Mouse (Mus musculus) G1E (cell line): ENCODE measurements around the gene Gm14190. TPM values are rescaled to one million over a fixed set of nuclear protein-coding genes. Genes with fewer than 3 reads are reported as not detected.
A peak's percentile ranks its signal among the peaks of the same experiment; 100 is the strongest.
"Not testable (repeated sequence)": the region's sequence is repeated elsewhere in the genome, so short reads cannot be mapped to it uniquely, and the experiment has no call there.

Experiments
- ATAC-seq: 2 replicates; pipeline ENCODE4 v1.8.0; 2016; ENCODE audit warnings: mild to moderate bottlenecking; ENCODE audit not compliant: insufficient number of reproducible peaks, poor library complexity, low FRiP score, severe bottlenecking; ENCODE audit errors: extremely low read depth
- DNase-seq: peaks from one replicate; pipeline ENCODE4 v3.0.0; 2012; ENCODE audit warnings: low spot score
- H3K27me3 ChIP-seq: 2 replicates; pipeline ENCODE4 v1.6.1; 2012; ENCODE audit warnings: mild to moderate bottlenecking, low read length, inconsistent platforms; ENCODE audit not compliant: insufficient read depth
- H3K36me3 ChIP-seq: replicated peaks from 2 replicates; pipeline ENCODE3; 2012; ENCODE audit warnings: mild to moderate bottlenecking, inconsistent platforms
- H3K4me1 ChIP-seq: 2 replicates; pipeline ENCODE4 v1.6.1; 2012; ENCODE audit warnings: low read depth, low read length, inconsistent platforms, mixed read lengths; ENCODE audit not compliant: insufficient read depth
- H3K4me3 ChIP-seq: 2 replicates; pipeline ENCODE4 v1.5.1; 2012; ENCODE audit warnings: low read depth, mild to moderate bottlenecking, inconsistent platforms, low read length, moderate library complexity, mixed read lengths
- H3K9me3 ChIP-seq: replicated peaks from 2 replicates; pipeline ENCODE4 v1.6.1; 2012; ENCODE audit warnings: inconsistent platforms
- CTCF ChIP-seq: IDR thresholded peaks from 2 replicates; pipeline ENCODE4 v1.5.1; 2012; ENCODE audit warnings: low read depth, low read length, inconsistent platforms, mixed read lengths
- GATA1 ChIP-seq: IDR thresholded peaks from 2 replicates; pipeline ENCODE4 v1.6.1; 2012; ENCODE audit warnings: borderline replicate concordance, low read length, inconsistent platforms, mixed read lengths
- GATA2 ChIP-seq: IDR thresholded peaks from 2 replicates; pipeline ENCODE4 v1.6.1; 2012; ENCODE audit warnings: low read depth, low read length, inconsistent platforms, borderline replicate concordance
- POLR2AphosphoS5 ChIP-seq: IDR thresholded peaks from 2 replicates; pipeline ENCODE4 v1.6.1; 2012; ENCODE audit warnings: low read depth, low read length, inconsistent platforms; ENCODE audit not compliant: insufficient replicate concordance
- TAL1 ChIP-seq: conservative IDR thresholded peaks from 2 replicates; pipeline ENCODE4 v1.6.1; 2012; ENCODE audit warnings: low read depth, low read length, inconsistent platforms, mixed read lengths
- polyA plus RNA-seq: library from polyadenylated mRNA; stranded (reverse); fragments of >175 nt; gene quantifications from 2 replicates; pipeline ENCODE4 v1.2.3, GENCODE M21; 2012
- total RNA-seq, 2 experiments: library from RNA; stranded (forward) in 1 of 2; stranded (reverse) in 1 of 2; fragments of 200-1000 nt in 1 of 2; fragments of >200 nt in 1 of 2; fragmentation: Nextera tagmentation in 1 of 2; gene quantifications; 2 replicates each; pipeline ENCODE4 v1.2.3; 2014 to 2017

Gm14190 gene
- total and polyA plus RNA-seq, 3 experiments = not detected

DNA sequence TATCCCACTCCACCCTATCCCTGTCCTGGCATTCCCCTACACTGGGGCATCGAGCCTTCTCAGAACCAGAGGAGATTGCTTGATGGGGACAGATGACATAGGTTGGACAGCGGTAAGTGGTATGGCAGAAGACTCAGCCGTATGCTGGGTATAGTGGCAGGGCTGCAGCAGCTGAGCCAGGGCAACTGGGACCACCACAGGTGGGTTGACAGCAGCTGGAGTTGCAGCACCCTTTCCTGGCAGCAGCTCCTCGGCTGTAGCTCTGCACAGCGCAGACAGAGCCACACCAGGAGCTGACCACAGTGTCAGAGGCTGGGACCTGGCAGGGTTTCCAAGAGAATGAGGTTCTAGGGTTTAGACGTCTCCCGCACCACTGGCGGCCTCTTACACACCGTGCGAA is 27.7 kb downstream of the Gm14190 start:
- DNase-seq (no peak), ATAC-seq (no peak)
- Histone ChIP-seq H3K9me3 (peaks cover 30% of the 10 kb centered on the region), H3K4me3 (no peak overlapping the region), H3K27me3 (no peaks in the 10 kb centered on the region), H3K36me3 (no peaks in the 10 kb centered on the region), H3K4me1 (no peaks in the 10 kb centered on the region)
- TF ChIP-seq GATA2 = no peak

GRCm38 (mm10) chr11:99659256-99659655 is 31.3 kb downstream of the Gm14190 start:
- Histone ChIP-seq H3K36me3 (no peaks in the 10 kb centered on the region), H3K4me3 (no peak overlapping the region), H3K9me3 (peaks cover 28% of the 10 kb centered on the region), H3K4me1 (no peaks in the 10 kb centered on the region), H3K27me3 (no peaks in the 10 kb centered on the region)
- no peak for DNase-seq
- no peak for TF ChIP-seq TAL1
- no peak for TF ChIP-seq CTCF
- no peak for TF ChIP-seq GATA1
- TF ChIP-seq POLR2AphosphoS5 = no peak
- TF ChIP-seq GATA2 = no peak
- no peak for ATAC-seq

DNA sequence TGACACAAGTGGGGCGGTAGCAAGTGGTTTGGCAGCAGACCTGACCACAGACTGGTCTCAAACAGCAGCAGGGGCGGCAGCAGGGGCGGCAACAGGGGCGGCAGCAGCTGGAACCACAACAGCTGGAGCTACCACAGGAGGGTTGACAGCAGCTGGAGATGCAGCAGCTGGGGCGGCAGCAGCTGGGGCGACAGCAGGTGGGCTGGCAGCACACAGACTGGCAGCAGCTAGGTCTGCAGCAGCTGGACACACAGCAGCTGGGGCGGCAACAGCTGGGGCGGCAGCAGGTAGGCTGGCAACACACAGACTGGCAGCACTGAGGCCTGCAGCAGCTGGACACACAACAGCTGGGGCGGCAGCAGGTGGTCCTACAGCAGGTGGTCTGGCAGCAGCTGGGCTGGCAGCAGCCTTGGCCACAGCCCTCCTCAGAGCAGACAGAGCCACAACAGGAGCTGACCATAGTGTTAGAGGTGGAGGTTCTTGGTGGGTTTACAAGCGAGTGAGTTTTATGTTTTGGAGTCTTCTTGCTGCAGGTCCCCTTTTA is 32.0 kb downstream of the Gm14190 start, which contains the start of gene Gm11563:
Gm11563 (minus strand) TSS at position 494 of the 544 bp plus-strand sequence.
- H3K36me3 ChIP-seq, H3K4me1 ChIP-seq, H3K4me3 ChIP-seq, DNase-seq, H3K27me3 ChIP-seq, ATAC-seq: not testable (repeated sequence)
- peaks cover 25% of the 10 kb centered on the region for H3K9me3 ChIP-seq

DNA sequence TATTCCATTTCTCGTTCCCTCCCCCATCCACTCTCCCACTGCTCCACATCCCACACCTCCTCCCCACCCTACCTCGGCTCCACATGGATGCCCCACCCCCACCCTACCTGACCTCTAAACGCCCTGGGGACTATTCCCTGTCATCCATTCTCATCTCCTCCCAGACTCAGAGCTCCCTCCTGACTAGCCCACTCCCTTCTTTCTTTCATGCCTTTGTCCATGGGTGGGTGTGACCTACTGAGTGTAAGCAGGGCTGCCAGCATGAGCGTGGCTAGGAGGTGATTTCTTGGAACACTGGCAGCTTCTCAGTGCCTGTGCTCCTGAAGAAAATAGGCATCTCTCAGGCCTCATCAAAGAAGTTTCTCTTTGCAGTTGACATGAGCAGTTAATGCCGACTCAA is 33.5 kb downstream of the Gm14190 start:
- TF ChIP-seq POLR2AphosphoS5 (no peak), GATA1 (no peak), TAL1 (no peak), GATA2 (no peak), CTCF (no peak)
- ATAC-seq = no peak
- Histone ChIP-seq H3K27me3 (no peaks in the 10 kb centered on the region), H3K36me3 (no peaks in the 10 kb centered on the region), H3K4me3 (no peak overlapping the region), H3K9me3 (peaks cover 21% of the 10 kb centered on the region), H3K4me1 (no peaks in the 10 kb centered on the region)
- DNase-seq = no peak

GRCm38 (mm10) chr11:99650136-99650535 is 40.4 kb downstream of the Gm14190 start, which contains the start of gene Gm11555:
Gene Gm11555, minus strand, starts transcription at chr11:99650236.
- Histone ChIP-seq H3K36me3 (no peaks in the 10 kb centered on the region), H3K4me1 (no peaks in the 10 kb centered on the region), H3K9me3 (peaks cover 14% of the 10 kb centered on the region), H3K27me3 (no peaks in the 10 kb centered on the region), H3K4me3 (no peak within 1 kb of the TSS)
- DNase-seq = no peak
- ATAC-seq = no peak
- TF ChIP-seq TAL1 (no peak), GATA1 (no peak), CTCF (no peak), GATA2 (no peak), POLR2AphosphoS5 (no peak)

DNA sequence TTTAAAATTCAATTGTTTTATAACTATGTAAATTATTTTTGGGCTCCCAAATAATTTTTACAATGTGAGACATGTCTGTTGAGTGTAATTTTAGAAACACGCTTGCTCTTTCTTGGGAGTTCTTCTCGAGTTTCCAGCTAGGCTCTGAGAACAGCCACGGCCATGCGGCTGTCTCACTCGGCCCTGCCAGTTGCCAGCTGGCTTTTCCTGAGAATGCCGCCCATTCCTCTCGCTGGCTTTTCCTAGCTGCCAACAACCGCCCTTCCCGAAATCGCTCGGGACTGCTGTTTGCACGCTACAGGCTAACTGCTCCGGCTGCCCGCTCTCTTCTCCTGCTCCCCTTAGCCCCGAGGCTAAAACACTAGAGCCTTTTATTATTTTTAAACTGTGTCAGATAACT is 44.1 kb downstream of the Gm14190 start:
- no peak for TF ChIP-seq POLR2AphosphoS5
- TF ChIP-seq GATA2 = no peak
- TF ChIP-seq TAL1 = no peak
- no peak for TF ChIP-seq CTCF
- no peak for TF ChIP-seq GATA1
- DNase-seq (no peak), ATAC-seq (no peak)
- Histone ChIP-seq H3K4me1 (no peaks in the 10 kb centered on the region), H3K27me3 (no peaks in the 10 kb centered on the region), H3K9me3 (peaks cover 19% of the 10 kb centered on the region), H3K4me3 (no peak overlapping the region), H3K36me3 (no peaks in the 10 kb centered on the region)

DNA sequence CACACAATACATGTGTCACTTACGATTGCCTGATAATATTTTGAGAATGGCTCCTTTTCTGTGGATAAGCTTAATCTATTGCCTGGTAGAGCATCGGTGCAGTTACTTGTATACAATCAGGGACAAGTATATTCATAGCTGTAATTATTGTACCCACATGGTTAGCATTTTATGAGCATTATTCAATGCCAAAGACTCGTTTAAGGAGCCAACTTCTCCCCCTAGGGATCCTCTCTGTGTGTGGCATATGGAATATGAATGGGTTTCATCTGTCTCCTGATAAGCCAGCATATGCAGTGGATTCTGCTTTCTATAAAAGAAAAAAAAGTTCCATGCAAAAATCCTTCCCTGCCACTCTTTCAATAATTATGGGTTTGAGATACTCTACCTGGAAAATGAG is 46.2 kb downstream of the Gm14190 start:
- Histone ChIP-seq H3K27me3 (no peaks in the 10 kb centered on the region), H3K4me3 (no peak overlapping the region), H3K9me3 (peaks cover 12% of the 10 kb centered on the region), H3K36me3 (no peaks in the 10 kb centered on the region), H3K4me1 (no peaks in the 10 kb centered on the region)
- DNase-seq = no peak
- no peak for ATAC-seq
- TF ChIP-seq POLR2AphosphoS5 (no peak), GATA1 (no peak), CTCF (no peak), GATA2 (no peak), TAL1 (no peak)

DNA sequence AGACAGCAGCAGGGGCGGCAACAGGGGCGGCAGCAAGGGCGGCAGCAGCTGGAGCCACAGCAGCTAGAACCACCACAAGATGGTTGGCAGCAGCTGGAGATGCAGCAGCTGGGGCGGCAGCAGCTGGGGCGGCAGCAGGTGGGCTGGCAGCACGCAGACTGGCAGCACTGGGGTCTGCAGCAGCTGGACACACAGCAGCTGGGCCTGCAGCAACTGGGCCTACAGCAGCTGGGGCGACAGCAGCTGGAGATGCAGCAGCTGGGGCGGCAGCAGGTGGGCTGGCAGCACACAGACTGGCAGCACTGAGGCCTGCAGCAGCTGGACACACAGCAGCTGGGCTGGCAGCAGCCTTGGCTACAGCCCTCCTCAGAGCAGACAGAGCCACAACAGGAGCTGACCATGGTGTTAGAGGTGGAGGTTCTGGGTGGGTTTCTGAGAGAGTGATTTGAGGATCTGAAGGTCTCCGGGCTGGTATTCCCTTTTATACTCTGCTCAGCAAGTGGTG is 46.9 kb downstream of the Gm14190 start, which contains the start of gene Krtap4-7:
Krtap4-7 (minus strand) TSS at position 455 of the 505 bp plus-strand sequence.
- H3K27me3 ChIP-seq, H3K36me3 ChIP-seq, H3K4me1 ChIP-seq, ATAC-seq, DNase-seq: not testable (repeated sequence)
- 0 out of 2 replicates have a peak within 1 kb of the TSS, but pooled peaks have one; percentile 9 for H3K4me3 ChIP-seq
- H3K9me3 ChIP-seq = peaks cover 16% of the 10 kb centered on the region
